Mouse (Mus musculus): ENCODE results near the gene Sox2.

Gene Sox2

DNA sequence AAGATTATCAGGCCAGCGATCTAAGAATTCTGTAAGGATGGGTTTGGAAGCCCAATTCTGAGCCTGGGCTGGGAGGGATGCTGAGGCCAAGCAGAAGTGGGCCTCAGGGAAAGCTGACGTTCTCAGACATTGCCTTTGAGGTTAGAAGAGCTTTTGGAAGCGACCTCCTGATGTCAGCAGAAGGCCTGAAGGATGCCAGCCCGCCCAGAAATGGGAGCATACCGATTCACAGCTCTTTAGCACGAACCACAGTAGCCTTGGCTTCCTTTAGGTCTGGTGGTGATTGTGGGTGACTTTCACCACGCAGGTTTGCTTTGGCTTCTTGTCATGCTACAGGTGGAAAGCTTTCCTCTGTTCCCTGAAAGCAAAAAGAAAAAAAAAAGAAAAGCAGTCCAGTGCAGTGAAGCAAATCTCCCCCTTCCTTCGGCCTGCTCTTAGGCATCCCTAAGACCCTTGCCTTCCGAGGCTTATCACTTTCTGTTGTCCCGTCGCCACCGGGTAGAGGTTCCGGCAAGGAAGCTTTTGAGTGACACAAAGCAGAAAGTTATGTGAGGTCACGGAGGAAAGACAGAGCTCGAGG lies 6.6 kb upstream of the Sox2 start:
- DNase-seq: no peak

DNA sequence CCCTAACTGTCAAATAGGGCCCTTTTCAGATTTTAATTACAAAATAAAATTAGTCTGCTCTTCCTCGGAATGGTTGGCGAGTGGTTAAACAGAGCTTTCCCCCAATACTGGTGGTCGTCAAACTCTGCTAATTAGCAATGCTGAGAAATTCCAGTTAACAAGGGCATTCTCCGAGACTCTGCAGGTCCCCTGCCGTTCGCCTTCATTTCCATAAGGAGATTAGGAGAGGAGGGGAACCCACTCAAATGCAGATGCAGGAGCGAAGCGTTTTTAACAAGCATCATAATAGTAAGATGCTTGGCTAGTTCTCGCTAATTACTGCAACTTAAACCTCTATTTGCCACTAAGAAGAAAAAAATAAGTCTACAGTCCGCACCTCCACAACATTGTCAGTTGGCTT lies 4.0 kb upstream of the Sox2 start:
- DNase-seq: no peak

DNA sequence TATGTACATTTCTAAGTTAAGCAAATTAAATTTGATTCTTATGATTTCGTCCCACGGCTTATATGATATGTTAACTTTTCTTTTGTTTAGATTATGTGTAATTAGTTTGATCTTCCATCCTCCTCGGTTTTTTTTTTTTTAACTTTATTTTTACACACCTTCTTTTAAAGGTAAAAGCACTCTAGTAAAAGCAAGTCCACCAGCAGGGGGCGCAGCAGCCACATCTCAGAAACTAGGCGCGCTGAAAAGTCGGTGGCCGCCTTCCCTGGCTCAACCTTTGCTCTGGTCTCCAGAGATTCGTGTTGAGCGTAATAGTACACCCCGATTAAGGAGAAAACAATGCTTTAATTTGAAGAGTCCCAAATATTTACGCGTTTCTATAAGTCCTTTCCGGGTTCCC lies 2.5 kb upstream of the Sox2 start:
- DNase-seq: peak; percentile 44

DNA sequence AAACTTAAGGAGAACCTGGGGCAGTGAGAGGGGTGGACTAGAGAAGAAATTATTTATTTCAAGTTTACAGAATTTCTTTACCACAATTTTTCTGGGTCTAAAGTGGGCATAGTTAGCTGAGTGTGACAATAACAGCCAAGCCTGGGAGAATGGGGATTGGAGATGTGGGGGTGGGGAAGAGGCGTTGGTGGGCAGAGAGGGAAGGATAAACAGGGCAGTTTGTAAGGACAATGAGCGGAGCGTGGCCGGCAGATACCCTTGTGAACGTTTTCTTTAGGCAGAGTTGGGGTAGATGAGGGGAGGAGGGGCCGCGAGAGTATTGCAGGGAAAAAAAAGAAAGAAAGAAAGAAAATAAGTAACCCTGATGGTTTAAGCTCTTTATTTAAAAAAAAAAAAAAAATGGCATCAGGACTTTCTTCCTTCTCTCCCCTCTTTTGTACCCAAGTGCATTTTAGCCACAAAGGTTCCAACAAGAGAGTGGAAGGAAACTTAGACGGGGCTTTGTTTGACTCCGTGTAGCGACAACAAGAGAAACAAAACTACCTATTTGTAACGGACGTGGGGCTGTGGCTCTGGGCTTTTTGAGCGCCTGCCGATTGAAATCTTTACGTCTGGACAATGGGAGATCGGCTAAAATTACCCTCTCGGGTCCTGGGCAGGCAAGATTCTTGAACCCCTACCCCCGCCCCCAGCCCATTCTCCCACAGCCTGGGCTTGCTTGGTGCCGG lies 1.9 kb upstream of the Sox2 start:
- no peak for DNase-seq

DNA sequence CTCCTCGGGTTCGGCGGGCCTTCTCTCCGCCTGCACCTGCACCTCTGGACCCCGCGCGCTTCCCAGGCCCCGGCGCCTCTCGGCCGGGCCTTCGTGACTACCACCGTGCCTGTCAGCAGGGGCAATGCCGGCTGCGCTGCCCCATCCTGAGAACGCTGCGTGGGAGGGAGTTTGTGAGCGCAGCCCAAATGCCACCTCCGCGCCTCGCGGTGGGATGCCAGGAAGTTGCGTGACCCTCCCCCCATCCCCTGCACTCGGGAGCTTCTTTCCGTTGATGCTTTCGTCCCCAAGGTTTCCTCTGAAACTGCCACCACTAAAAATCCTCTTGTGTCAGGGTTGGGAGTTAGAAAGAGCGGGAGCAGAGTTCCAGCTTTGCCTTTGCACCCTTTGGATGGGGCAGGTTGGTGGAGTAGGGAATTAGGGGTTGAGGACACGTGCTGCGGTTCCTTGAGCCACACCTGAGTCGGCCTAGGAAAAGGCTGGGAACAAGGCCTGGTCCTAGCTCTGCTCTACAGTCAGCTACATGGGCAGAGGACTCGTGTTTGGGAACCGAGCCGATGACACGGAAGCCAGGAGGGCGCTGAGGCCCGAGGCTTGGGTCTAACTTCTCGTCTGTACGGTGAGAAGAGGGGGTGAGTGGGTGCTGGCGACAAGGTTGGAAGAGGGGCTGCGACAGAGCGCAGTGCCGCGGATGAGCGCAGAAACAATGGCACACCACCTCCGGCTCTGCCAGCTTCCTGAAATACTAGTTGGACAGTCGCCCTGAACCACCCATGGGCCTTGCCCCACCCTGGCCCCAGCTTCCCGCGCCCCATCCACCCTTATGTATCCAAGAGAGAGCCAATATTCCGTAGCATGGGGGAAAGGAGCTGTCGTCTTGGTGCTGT lies 1.1 kb upstream of the Sox2 start:
- no peak for DNase-seq

DNA sequence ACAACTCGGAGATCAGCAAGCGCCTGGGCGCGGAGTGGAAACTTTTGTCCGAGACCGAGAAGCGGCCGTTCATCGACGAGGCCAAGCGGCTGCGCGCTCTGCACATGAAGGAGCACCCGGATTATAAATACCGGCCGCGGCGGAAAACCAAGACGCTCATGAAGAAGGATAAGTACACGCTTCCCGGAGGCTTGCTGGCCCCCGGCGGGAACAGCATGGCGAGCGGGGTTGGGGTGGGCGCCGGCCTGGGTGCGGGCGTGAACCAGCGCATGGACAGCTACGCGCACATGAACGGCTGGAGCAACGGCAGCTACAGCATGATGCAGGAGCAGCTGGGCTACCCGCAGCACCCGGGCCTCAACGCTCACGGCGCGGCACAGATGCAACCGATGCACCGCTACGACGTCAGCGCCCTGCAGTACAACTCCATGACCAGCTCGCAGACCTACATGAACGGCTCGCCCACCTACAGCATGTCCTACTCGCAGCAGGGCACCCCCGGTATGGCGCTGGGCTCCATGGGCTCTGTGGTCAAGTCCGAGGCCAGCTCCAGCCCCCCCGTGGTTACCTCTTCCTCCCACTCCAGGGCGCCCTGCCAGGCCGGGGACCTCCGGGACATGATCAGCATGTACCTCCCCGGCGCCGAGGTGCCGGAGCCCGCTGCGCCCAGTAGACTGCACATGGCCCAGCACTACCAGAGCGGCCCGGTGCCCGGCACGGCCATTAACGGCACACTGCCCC lies 586 bp downstream of the Sox2 start:
- DNase-seq: no peak

DNA sequence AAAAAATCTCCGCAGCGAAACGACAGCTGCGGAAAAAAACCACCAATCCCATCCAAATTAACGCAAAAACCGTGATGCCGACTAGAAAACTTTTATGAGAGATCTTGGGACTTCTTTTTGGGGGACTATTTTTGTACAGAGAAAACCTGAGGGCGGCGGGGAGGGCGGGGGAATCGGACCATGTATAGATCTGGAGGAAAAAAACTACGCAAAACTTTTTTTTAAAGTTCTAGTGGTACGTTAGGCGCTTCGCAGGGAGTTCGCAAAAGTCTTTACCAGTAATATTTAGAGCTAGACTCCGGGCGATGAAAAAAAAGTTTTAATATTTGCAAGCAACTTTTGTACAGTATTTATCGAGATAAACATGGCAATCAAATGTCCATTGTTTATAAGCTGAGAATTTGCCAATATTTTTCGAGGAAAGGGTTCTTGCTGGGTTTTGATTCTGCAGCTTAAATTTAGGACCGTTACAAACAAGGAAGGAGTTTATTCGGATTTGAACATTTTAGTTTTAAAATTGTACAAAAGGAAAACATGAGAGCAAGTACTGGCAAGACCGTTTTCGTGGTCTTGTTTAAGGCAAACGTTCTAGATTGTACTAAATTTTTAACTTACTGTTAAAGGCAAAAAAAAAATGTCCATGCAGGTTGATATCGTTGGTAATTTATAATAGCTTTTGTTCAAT lies 1.4 kb downstream of the Sox2 start:
- no peak for DNase-seq

DNA sequence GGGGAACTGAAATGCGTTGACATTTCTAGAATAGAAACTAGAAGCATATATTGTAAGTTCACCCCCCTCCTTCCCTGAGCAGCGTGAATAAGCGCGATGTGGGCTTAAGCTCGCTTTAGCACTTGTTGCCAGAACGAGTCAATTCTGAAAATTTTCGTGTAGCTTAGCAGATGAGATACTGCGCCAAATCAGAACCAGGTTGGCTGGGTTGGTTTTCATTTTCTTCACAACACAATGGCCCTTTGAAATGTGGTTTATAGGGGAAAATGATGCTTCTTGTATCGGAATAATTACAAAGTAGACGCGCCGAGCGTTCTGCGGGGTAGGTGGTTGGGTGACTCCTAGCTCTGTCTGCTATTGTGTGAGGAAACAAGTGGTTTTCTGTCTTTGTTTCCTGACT lies 2.4 kb downstream of the Sox2 start:
- DNase-seq: no peak

DNA sequence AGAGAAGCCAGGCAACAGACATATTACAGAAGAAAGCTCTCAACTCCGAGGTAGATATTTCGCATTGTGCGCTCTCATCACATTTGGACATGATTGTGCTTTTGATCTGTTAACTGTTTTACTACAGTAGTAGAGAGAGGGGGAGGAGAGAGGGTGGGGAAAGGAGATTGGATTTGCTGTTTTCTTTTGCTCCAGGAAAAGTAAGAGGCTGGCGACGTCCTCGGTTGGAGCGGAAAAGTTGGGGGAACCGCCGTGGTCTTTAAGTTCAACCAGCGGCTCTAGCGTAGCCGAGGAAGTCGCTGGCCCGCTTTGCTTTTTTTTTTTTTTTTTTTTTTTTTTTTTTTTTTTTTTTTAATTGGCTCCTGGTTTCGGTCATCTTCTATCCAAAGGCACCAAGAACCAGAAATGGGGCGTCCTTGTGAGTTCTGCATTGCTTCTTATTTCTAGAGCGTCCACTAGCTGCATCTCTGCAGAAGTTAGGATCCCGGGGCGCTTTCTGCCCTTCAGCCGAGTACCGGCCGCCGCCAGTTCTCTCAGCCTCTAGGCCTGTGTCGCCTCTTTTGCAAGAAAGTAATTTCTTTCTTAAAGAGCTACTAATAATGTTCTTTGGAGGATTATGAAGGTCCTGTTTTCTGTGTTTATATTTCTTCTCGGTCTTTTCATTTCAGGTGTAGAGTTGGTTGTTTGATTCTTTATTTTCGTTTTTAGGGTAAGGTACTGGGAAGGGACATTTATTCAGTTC lies 3.2 kb downstream of the Sox2 start:
- DNase-seq: no peak

DNA sequence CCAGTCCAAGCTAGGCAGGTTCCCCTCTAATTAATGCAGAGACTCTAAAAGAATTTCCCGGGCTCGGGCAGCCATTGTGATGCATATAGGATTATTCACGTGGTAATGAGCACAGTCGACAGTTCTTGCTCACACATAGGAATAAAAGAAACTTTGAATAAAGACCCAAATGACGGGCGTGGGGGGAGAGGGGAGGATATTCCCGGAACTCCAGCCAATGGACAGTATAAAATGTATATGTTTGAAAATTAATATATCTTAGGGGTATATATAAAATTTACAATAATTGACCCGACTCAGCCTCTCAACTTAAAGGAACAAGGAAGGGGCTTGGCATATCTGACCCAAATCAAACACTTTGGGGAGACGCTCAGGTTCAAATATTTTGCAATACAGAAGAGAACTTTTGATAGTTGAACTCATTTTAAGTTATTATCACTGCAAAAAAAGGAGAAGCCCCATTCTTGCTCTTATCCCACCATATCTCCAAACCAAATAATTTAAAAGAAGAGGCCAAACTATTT lies 3.8 kb downstream of the Sox2 start:
- DNase-seq: no peak

DNA sequence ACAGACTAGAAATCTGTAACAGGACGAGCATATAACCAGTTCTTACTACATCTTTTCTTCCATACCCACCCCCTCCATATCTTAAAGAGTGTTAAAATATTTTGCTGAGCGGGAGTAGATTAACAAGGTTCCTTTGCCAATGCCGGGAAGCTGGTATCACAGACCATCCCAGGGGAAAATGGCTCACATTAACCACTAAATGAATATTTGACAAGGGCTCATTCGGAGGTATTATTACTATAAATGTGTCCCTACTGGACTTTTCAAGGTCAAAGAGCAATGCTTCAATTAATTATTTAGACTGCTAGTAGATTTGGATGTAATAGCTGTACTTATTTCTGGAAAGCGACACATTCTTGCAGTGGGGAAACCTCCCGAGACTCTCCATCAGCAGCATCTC lies 4.6 kb downstream of the Sox2 start:
- DNase-seq: no peak

DNA sequence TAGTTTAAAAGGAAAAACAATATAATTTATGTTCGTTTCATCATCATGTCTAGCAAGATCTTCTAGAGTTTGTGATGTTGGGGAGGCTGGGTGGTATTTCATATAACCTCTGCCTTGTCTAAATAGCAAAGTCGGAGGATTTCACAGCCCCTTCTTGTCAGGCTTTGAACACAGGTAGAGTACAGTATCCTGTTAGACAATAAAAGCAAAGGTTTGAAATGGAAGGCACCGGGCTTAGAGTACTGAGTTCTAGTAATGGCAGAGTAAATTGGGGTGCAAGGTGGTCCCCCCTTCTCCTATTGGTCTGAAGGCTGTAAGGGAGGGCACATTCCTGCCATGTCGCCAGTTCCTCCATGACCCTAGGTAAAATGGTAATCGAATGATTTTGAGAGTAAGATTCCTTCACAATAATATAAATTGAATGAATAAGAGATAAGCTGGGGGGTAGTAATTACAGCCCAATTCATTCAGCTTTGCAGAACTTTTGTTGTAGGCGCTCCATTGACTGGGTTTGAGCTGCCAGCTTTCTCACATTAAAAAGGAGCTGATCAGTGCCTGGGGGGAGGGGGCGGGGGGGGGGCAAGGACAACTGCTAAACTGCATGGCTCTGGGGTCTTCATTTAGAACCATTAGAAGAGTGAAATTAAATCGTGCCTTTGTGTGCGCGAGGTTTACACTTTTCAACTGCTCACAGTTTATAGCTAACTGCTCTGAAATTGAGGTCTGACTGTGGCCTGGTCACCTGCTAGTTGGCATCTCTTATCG lies 5.3 kb downstream of the Sox2 start:
- DNase-seq: no peak

DNA sequence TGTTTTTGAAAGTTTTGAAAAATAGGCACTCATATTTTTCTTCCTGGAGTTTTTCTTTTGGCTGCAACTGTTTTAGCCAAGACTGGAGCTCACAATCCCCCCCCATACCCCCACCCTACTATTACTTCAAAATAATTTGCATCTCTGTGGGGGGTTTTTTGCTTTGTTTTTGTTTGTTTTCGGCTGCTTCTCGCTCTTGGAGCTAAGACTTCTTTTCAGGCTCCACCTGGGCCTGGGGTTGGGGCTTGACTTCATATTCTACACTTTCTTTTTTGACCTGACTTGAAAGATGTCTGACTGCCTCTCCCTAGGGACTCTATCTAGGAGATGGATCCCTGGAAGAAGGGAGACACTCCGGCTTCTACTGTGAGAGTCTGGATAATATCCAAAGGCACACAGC lies 5.9 kb downstream of the Sox2 start:
- DNase-seq: no peak

DNA sequence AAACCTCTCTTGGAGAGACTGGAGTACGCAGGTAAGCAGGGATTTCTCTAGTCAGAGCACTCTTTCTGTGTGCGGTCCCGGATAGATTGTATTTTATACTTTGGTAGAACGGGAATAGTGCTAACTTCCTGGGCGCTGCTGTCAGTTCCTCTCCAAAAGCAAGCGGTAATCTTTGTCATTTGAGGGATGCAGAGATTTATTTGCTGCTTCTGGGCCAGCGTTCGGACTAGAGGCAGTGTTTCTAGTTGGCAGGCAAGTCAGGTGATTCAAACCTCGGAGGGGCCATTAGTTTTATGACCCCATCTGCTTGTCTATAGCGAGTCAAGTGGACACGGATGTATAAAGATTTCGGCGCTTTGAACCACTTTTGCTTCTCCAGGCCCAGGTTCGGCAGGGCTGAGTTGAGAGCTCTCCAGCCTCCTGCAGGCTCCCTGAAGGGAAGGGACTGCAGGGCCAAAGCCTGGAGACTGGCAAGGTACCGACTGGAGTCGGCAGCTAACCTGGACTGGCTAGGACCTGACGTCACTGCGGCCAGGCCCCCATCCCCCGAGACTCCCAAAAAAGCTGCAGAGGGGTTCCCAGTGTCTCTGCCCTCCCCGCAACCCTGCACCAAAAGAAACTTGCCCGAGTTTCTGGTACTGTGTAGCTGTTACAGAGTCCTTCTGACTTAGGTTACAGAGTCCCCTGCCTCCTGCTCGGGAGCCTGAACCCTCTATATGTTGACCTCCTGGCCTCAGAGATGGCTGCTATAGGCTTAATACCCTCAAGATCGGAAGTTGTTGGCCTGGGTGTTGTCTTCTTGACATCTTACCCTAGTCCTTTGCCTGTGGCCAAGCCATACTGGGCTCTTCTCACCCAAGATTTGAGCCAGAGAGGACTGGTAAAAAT lies 6.9 kb downstream of the Sox2 start:
- DNase-seq: no peak

DNA sequence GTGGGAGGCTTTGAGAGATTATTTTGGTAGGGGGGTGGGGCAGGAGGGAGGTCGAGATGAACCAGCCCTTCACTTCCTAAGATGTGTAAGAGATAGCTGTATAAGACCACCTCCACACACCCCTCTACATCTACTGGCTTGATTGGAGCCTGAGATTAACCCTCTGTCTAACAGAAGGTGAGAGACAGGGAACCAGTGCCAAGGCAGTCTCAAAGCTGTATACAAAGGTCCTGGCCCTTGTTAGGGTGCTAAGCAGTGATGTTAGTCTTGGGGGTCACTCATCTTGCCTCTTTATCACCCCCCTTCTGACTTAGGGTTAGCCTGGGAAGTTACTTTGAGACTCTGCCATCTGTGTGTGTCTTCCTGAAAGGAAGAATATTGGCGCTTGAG lies 7.5 kb downstream of the Sox2 start:
- DNase-seq: no peak

DNA sequence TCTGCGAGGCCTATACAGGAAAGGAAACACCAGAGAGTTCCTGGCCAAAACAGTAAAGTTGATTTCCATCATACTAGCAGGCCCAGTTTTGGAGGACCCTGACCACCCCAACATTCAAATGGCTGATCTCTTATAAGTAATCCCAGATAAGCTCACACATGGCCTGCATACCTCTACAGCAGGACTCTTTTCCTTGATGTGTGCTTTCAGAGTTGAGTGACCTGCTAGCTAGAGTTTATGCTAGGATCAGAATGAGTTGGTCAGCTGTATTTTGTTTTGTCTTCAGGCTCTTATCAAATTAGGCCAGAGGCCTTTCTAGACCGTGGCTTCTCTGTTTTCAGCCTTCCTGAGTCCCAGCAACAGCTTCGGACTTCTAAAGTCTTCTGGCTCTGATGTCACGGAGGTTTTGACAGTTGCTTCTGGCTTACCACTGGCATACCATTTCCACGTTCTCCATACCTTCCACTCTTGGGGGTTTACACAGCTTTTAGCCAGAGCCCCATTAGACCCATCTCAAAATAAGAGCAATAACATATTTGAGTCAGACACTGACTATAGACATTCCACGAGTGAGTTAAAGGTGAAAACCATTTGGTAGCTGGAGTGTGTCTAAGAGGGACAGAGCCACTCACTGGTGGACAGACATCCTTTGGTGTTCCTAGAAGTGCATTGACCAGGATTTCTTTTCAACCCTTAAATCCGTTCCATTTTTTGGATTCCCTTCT lies 8.2 kb downstream of the Sox2 start:
- DNase-seq: no peak

DNA sequence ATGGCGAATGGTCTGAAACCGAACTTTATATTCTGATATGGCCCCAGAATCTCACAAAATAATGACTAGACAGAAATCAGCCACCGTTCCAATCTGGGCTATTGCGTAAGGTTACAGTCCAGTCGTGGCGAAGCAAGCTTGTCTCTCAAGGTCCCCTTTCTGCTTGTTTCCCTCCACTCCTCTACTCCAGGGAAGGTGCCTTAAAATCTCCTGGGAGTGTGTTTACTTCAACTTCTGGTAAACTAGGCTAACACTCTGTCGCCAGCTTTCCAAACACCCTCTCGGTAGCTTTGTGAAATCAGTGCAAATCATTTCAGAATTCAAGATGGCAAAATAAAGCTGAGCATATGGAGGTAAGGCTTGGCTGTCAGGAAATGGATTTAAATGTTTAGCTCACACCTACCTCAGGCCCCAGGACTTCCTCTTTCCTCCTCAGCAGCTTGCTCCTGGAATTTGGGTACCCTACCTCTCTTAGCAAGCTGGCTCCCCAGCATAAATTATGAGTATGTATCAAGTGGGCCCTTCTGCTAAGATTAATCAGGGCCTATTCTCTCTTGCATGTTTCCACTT lies 8.8 kb downstream of the Sox2 start:
- DNase-seq: no peak

DNA sequence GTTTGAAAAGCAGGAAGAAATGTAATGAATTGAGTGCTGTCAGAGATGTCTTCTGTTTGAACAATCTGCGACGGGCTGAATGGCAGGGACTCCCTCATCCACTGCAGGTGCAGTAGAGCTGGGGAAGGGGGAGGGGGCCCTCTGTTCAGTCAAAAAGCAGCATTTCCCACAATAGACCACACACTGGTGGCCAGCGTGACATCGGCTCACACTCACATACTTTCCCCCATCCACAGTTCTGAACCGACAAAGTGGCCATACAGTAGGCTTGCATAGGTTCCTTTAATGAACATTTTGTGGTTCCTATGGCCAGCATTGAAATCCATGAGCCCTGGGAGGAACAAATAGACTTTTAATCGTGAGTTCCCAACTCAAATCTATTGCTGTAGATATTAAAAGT lies 9.7 kb downstream of the Sox2 start:
- DNase-seq: no peak

Data from cerebellum, adult 8-10 months (tissue).